Mouse (Mus musculus) right cerebral cortex, postnatal 36 days (tissue): Measurements from ENCODE around the gene Inpp5k.
A peak's percentile ranks its signal among the peaks of the same experiment; 100 is the strongest.

ENCODE experiments used
- DNase-seq, 2 experiments: peaks; one replicate each; pipeline ENCODE4 v3.0.0; 2022; ENCODE audit warnings: low spot score in 2 of 2, mixed read lengths in 1 of 2

Gene Inpp5k

DNA sequence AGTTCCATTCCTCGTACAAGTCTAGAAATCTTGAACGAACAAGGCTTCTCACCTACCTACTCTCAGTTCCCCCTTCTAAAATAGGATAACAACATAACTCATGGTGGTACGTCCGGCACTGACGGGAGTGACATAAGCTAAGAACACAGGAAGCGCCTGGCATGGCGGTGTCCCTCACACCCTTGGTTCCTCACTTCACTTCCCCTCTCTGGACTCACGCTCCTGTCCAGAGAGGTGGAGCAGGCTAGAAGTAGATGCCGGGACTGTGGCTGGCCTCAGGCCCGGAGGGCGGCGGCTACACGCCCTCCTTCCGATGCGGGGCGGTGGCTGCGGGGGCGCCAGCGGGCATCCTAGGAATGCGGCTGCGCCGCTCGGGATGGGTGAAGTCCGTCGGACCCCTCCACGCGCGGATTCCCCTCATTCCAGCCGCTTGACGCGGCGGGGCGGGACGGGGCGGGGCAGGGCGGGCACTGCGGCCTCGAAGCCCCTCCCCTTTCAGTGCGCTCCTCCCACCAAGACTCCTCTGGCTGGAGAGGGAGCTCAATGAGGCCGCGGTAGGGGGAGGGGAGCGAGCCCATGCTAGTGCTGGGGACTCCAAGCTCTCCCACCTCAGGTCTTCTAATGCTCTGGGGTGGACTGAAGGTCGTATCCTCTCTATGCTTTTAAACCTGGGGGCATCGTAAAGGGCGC lies 23.1 kb downstream of the Inpp5k start:
- no peak for DNase-seq

DNA sequence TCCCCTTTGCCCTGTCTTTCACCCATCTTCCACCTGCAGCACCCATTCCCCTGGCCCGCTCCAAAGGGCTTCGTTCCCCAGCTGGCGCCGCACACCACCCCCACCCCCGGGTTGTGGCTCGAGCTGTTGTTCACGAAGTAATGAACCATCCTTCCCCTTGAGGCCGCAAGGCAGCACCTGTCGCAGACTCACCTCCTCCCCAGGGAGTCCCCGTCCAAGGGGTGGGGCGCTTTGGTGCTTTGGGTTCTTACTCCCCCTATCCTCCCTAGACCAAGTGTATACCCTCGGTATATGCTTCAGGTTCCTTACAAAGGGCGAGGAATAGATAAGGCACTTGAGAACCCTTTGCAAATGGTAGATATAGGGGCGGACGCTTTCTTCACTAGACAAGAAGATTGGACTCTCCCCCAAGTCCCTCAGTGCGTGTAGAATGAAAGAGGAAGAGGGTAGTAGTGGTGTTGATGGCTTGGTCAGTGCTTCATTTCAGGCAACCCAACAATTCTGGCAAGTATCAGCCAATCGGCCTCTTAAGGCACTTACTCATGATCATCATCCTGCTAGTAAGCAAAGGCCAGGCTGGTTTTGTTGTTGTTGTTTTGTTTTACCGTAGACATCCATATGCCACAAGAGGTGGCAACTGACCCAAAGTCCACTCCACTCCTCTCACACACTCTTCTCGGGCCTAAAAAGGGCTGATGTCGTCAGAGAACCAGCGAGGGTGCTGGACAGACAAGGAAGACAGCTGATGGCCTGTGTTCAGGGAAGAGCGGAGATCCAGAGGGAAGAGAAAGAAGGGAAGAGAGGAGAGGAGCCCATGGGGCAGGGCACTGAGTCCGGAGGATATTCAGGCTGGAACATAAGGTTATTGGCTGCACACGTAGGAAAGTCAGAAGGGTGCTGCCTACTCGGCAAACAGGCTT lies 23.9 kb downstream of the Inpp5k start:
- DNase-seq: no peak

DNA sequence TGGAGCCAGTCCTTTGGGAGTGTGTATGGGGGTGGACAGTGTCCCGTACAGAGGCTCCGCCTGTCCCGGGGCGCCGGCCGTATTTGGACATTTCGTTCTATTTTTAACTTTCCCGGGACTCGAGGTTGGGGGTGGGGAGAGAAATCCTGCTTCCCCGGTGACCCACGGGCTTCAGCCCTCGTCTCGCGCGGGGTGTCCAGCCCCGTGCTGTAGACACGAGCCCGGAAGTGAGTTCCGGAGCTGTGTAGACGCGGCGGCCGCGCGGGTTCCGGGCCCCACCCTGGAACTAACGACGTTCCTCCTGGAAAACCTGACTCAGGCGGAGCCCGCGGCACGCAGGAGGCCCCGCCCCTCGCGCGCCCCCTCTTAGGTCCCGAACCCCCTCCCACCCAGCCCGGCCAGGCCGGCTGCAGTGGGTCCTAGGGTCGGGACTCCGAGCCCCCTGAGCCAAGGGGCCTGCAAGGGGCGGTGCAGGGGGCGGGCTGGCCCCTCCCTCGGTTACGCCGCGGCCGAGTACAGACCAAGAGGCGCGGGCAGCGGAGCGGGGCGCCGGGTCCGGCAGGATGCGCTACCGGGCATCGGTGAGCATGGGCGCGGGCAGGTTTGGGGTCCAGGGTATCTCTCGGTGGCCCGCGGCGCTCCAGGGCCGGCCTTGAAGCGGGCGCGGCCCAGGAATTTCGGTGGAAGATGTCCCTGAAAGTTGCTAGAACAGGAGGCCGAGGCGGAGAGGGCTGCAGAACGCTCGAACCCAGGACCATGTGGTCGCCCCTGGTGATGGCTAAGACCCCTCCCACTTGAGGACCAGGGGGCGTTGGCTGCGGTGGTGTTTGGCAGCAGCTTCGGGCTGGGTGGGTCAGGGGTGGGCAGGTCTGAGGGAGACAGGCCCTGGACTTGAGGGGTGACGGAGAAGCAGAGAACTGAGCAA lies 25.1 kb downstream of the Inpp5k start:
- peak; percentile 38 to 54 for DNase-seq

DNA sequence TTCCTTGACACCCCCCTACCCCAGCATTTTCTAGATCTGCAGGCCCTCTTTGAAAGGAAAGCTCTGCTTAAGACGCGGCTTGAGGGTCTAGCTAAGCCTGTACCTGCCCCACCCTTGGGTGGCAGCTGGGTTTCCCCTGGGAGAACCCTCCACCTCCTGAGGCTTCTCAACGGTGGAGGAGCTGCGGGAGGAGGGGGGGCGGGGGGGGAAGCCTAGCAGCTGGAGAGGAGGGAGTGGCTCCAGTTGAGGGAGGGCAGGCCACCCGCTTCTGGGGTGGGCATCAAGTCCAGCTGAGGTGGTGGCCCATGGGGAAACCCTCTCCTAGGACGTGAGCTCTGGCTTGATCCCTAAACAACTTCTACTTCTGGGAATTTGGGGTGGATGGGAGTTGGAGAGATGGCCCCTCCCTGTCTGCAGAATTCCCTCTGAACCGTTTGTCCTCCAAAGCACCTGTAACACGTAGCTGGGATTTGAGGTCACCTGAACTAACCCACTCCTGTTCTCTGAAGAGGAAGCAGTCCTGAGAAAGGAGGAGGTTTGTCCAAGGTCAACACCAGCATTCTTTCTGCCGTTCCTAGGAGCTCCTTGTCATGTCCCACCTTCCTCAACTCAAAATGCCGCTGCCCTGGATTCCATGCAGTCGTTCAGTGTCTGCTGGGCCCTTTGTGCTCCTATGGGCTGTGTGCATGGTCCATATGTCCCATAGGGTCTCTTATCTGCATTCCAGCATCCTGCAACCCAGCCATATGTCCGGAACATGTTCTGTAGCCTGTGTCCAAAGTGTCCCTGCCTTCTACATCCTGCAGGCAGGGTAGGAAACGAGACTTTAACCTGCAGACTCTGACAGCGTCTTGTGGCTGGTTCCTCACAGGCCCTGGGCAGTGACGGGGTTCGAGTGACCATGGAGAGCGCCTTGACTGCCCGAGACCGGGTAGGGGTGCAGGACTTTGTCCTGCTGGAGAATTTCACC lies 26.1 kb downstream of the Inpp5k start:
- no peak for DNase-seq

DNA sequence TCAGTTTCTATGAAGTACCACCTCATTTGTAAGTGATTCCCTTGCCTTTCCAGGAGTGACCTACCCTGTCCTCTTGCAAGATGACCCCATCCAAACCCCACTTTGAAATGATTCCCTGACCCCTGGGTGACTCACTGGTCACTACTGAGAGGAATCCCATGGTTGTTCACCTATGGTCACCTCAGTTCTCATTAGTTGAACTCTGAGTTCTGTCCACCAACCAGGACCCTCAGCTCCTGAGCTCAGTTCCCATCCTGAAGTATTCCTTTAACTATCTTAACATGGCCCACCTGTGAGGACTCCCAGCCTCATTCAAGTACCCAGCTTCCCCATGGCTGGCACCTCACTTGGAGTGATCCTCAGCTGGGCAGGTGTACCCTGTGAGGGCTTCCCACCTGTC lies 27.1 kb downstream of the Inpp5k start:
- DNase-seq: no peak

DNA sequence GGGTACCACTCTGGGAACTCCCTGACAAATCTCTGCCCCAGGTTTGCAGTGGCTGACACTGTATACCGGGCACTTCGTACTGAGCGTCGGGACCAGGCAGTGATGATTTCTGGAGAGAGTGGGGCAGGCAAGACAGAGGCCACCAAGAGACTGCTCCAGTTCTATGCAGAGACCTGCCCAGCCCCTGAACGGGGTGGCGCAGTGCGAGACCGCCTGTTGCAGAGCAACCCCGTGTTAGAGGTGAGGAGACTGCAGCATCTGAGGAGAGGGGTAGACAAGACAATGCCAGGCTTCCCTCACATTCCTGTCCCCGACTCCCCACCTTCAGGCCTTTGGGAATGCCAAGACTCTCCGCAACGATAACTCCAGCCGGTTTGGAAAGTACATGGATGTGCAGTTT lies 27.5 kb downstream of the Inpp5k start:
- DNase-seq: no peak

DNA sequence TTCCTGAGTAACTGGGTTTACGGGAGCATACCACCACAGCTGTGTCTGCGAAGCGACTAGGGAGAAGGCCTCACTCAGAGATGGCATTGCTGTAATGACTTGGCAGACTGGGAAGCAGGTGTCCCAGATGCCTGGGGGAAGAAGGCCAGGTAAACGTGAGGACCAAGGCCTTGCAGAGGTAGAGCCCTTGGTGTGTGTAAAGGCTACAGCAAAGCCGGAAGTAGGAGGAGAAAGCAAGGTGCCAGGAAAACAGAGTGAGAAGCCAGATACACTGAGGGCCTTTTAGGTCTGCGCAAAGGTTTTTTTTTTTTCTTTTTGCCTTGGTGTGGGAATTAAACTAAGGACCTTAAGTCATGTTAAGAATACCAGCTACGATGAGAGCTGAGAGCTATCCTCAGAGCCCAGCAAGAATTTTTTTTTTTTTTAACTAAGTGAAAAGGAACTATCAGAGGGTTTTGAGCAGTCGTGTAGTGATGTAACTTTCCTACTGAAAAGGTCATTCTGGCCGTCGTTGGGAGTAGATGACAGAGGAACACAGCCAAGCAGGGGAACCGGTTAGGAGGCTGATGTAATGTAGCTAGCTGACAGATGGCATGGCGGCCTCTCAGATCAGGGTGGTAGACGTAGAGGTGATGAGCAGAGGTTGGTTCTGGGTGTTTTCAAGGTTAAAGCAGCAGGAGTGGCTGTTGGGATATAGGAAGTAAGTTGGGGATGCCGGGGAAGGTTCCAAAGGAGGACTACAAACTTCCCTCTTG lies 28.4 kb downstream of the Inpp5k start:
- no peak for DNase-seq

DNA sequence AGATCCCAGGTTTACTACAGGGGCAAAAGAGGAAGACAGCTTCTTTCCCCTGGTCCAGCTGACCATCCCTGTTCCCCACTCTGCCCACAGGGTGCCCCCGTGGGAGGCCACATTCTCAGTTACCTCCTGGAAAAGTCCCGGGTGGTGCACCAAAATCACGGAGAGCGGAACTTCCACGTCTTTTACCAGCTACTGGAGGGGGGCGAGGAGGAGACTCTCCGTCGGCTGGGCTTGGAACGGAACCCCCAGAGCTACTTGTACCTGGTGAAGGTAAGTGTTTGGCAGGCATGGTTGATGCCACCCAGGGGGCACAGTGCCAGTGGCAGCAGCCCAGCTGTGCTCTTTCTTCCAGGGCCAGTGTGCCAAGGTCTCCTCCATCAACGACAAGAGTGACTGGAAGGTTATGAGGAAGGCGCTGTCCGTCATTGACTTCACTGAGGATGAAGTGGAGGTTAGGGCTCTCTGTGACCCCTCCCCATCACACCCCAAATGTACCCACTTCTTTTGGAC lies 29.3 kb downstream of the Inpp5k start:
- no peak for DNase-seq

DNA sequence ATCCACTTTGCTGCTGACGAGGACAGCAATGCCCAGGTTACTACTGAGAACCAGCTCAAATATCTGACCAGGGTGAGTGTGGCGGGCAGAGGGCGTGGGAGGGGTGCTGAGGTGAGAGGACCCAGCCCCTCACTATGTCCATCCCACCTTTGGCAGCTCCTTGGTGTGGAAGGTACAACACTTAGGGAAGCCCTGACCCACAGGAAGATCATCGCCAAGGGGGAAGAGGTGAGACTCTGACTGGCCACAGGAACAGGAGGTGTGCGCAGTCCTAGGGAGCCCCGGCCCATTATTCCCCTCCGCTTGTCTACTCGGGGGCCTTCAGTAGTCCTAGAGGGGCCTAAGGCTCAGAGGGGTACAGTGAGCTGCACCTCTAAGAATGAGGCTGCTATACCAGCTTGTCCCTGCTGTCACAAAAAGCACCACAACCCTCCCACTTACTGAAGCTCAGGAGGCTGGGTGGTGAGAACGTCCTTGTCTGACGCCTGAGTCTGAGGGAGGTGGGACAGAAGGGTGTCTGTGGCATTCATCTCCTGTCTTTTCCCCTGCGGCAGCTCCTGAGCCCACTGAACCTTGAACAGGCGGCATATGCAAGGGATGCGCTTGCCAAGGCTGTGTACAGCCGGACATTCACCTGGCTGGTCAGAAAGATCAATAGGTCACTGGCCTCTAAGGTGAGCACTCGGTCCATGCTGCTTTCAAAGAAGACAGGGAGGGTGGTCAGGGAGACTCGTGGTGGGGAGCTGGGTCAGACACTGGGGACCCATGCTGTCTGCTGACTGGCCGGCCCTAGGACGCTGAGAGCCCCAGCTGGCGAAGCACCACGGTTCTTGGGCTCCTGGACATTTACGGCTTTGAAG lies 30.4 kb downstream of the Inpp5k start:
- DNase-seq: no peak

DNA sequence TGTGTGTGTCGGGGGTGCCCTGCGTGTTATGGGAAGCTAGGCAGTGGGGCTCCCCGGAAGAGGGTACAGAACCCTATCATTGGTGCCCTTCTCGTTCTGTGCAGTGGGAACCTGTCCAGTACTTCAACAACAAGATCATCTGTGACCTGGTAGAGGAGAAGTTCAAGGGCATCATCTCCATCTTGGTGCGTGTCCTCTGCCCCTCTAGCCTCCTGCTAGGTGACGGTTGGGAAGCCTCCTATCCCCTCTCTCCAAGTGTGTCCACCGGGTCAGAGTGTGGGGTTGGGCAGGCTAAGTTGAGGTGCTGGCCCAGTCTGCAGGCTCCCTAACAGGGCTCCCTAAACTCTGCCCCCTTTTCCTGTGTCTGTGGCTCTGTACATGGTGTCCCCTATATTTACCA lies 31.3 kb downstream of the Inpp5k start:
- DNase-seq: no peak

DNA sequence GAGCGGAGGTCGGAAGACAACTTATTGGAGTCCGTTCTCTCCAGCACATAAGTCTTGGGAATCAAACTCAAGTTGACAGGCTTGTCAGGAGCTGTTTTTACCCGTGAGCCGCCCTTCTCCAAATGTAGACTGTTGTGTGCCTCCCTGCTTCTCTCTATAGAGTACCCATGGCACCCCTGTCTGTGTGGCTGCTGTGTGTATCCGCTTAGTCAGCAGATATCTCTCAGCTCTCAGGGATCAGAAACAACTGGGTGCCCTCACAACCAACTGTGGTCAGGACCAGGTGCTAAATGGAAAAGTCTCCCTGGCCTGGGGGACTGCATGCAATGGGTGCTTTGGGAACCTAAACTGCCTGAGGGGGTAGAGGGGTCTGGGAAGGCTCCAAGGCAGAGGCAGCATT lies 35.5 kb downstream of the Inpp5k start:
- DNase-seq: no peak

DNA sequence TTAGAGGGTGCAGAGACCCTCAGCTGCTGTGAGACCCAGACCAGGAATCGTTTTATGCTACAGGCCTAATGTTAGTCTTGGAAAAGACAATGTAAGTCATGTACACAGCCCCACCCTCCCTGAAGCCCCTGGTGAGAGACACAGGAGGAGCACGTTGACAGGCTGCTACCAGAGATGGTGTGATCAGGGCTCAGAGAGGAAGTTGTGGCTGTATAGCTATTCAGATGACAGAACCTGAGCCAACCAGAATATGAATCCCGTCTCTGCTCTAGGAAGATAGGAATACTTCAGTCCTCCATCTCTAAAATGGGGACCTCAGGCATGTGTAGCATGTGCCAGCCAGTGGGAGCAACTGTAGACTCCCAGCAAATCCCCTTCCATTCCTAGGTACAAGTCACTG lies 37.8 kb downstream of the Inpp5k start:
- DNase-seq: no peak

DNA sequence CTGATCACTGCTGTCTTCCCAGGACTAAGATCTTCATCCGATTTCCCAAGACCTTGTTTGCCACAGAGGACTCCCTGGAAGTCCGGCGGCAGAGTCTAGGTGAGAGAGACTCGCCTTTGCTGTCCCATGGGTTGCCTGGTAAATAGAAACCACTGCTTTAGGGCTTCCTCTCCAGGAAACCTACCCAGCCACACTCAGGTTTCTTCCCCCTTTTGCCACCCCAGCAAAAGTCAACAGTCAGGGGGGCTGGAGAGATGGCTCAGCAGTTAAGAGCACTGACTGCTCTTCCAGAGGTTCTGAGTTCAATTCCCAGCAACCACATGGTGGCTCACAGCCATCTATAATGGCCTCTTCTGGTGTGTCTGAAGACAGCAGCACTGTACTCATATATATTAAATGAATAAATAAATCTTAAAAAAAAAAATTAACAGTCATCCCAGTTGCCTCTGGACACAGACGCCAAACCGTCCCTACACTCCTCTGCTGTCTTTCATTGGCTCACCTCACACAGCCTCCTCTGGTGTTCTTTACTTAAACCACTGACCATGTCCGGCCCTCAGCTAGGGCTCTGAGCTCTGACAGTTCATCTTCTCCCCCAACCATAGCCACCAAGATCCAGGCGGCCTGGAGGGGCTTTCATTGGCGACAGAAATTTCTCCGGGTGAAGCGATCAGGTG lies 38.5 kb downstream of the Inpp5k start:
- DNase-seq: no peak

DNA sequence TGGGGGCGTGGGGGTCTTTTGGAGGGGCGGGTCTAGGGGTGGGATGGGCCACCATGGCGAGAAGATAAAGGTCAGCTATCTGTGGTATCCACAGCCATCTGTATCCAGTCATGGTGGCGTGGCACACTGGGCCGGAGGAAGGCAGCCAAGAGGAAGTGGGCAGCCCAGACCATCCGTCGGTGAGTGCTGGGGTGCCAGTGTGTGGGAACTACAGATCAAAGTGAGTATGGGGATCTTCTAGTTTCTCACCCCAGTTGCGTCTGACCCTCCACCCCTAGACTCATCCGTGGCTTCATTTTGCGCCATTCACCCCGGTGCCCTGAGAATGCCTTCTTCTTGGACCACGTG lies 39.0 kb downstream of the Inpp5k start:
- DNase-seq: no peak

DNA sequence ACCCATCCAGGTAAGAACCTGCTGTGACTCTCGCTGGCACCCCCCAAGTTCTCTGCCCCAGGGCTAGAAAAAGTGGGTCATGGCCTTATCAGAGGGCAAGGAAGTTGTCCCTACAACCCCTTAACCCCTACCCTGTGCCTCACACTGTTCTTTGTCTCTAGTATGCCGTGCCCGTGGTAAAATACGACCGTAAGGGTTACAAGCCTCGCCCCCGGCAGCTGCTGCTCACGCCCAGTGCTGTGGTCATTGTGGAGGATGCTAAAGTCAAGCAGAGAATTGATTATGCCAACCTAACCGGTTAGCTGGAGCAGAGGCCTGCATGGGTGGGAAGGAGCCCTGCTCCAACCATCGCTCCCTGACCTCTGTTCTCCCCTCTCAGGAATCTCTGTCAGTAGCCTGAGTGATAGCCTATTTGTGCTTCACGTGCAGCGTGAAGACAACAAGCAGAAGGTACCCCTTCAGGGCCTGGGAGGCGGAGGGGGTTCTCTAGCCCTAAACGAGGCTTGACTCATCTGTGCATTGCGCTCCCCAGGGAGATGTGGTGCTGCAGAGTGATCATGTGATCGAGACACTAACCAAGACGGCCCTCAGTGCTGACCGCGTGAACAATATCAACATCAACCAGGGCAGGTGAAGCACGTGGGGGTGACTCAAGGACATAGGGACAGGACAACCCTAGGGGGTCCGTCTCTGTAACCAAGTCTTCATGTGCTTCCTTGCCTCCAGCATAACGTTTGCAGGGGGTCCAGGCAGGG lies 40.8 kb downstream of the Inpp5k start:
- no peak for DNase-seq

DNA sequence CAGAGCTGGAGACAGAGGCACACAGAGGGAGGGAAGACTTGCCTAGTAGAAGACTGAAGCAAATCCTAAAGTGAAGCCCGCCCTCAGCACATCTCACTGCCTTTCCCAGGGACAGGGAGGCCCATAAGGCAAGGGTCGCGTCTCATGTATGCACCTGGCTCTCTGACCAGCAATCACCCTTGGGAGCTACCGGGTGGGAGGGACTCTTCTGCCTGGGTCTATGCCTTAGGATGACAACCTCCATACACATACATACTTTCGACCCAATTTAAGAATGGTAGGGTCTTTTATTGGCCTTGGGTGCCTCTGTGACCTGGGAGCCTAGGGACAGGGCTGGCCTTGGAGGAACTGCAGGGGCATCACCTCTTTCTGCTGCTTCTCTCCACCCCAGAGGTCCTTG lies 42.6 kb downstream of the Inpp5k start:
- no peak for DNase-seq

DNA sequence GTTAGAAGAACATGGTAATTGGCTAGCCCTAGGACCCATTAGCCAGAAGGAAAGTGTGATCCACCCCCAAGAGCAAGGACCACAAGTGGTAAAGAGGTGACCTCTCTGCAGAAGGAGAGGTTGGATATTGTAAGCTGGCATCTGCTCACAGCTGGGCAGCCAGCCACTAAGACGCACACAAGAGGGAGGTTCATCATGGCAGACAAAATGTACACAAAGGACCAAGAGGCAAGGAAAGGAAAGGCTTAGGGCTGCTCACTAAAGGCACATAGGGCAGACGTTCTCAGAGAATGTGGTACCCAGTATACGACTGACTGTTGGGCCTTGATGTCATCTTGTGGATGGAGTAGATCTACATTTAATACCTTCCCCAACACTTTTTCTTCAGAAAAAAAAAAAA lies 44.1 kb downstream of the Inpp5k start:
- DNase-seq: no peak
